Comparison of ENCODE assay signal across 8 mouse cellular contexts in the genomic region with DNA sequence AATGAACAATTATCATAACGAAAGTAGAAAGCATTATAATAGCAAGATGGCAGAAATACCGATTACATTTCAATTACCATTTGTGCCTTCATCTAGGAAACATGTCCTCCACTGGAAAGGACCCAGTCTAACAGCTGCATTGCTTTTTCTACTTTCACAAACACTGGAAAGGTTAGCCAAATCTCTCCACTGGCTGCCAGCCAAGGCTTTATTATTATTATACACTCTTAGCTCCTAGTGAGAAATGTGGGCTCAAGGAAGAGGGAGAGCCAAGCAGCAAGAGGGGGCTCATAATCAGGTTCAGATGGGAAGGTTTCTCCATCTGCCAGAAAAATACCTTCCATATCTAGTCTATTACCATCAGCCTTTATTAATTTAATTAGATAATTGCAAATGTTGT. TPM values are rescaled to one million over a fixed set of nuclear protein-coding genes. Genes with fewer than 3 reads are reported as not detected.
DNase-seq lines count a peak whose midpoint lies in the region; ATAC-seq lines count a peak whose summit lies in the region.

No protein-coding gene starts in this region.

- DNase-seq in left cerebral cortex, postnatal 10 days (ENCODE audit: extremely low spot score in 1 of 2, low spot score in 2 of 2), result peak; percentile 27 to 59
- no peak for DNase-seq in left cerebral cortex, postnatal 25 days (ENCODE audit: low spot score in 2 of 2)
- DNase-seq in gastrocnemius, postnatal 10 days, result peak; percentile 54
- peak; percentile 47 for DNase-seq in heart, postnatal 25 days (ENCODE audit: low spot score)
- DNase-seq in lung, postnatal 4 days, result peak; percentile 45 to 68
- DNase-seq in spleen, postnatal 36 days (ENCODE audit: low spot score in 2 of 2), result no peak
- no peak for DNase-seq in Muller cell, postnatal 12 days (ENCODE audit: inconsistent ontology term)

- ATAC-seq in frontal cortex, adult (ENCODE audit: low TSS enrichment), result no peak

- intact Hi-C loops in left cerebral cortex, postnatal 10 days (cut with DNase I), result no loop called here
- intact Hi-C loops in left cerebral cortex, postnatal 25 days (cut with DNase I), result loop anchor here (10.0 kb wide), 1 partner anchor 423 kb away; no protein-coding TSS in a partner anchor
- intact Hi-C loops in heart, postnatal 25 days (cut with DNase I), result loop anchor here (5.0 kb wide), 1 partner anchor 35 kb away; the partner anchor contains the start of gene Sptbn1

RNA-seq across cellular contexts. Expression of gene Sptbn1, which starts 35.9 kb away (rescaled TPM):
- 100 to 1,000 TPM; 780 to 786 TPM for total RNA-seq in left cerebral cortex, postnatal 10 days (2021)
- 100 to 1,000 TPM; 614 to 635 TPM for total RNA-seq in left cerebral cortex, postnatal 25 days (2021)
- 100 to 1,000 TPM; 147 to 171 TPM for total RNA-seq in gastrocnemius, postnatal 10 days (2021)
- total RNA-seq in heart, postnatal 25 days (2021), result 100 to 1,000 TPM; 487 to 529 TPM

Comparison
In these comparisons a context has a peak if more than half of its experiments do, and no peak if none do; other contexts are left out.
1. DNase-seq: peak in left cerebral cortex, postnatal 10 days (2 of 2), gastrocnemius, postnatal 10 days (single experiment), heart, postnatal 25 days (single experiment) and lung, postnatal 4 days (2 of 2); none in left cerebral cortex, postnatal 25 days (0 of 2), spleen, postnatal 36 days (0 of 2) and Muller cell, postnatal 12 days (single experiment).